17 mouse cellular contexts compared by ENCODE assay signal in the genomic region with DNA sequence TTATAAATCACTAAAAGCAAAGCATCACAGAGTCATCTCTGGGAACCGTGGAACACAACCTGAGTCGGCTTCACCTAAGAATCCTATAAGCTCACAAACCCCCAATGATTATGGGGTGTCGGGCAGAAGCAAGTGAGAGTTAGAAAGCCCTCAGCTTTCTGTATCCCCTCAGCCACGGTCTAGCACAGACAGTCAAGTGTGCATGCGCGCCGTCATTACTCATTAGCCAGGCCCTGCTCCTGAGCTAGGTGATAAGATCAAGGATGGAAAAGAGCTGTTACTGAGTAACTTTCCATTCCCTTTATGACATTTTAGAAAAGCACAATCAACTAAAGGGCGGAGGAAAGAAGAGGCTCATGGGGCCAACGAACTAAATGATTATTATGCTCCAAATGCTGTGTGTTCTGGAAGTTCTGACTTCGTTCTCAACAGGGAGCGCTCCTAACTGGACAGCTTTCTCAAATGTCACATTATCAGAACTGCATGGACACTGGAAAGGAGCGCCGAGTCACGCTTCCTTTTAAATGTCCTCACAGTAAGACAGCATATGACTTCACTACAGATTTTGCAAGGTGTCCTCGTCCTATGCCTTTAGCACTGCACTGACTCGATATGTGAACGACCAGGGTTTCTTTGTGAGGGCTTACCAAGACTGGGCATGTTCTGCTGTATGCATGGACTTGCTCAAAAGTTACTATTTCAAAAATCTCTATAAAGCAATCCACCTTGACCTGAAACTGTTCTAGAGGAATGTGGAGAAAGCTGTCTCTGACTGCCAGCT. TPM values are rescaled to one million over a fixed set of nuclear protein-coding genes. Genes with fewer than 3 reads are reported as not detected.
DNase-seq lines count a peak whose midpoint lies in the region; ATAC-seq and TF ChIP-seq lines count a peak whose summit lies in the region.
"Had no signal": no experiment of that assay in that cellular context is flagged by ENCODE, and none has a peak within 500 bp of the region (broad histone marks: within the 10 kb centered on the region; RNA-seq: fewer than 3 reads in every experiment).

No protein-coding gene starts in this region.

- POLR2A ChIA-PET in Patski (lab: Charles Lee): no interaction called here

- intact Hi-C loops in gastrocnemius, postnatal 36 days (cut with DNase I): no loop called here

- peaks cover 9% of the 10 kb centered on the region for H3K4me1 ChIP-seq in kidney, embryonic 16.5 days (ENCODE audit: insufficient read depth, low read length)
- 0 out of 2 replicates have a peak, but pooled peaks cover 11% of the 10 kb centered on the region for H3K4me1 ChIP-seq in liver, embryonic 13.5 days (replicated peaks)
- H3K4me1 ChIP-seq in midbrain, embryonic 16.5 days (ENCODE audit: control insufficient read depth, insufficient read depth, low read length): no peaks in the 10 kb centered on the region

- CTCF ChIA-PET in Patski (lab: Charles Lee): interaction anchor here (0.9 to 1.1 kb wide), 2 partner anchors 8 to 91 kb away, joined by 3 read pairs; no protein-coding TSS in a partner anchor

- TF ChIP-seq CTCF in Patski (IDR thresholded peaks at IDR 0.05): no peak

- peak; percentile 21 to 65 for DNase-seq in adrenal gland, adult (ENCODE audit: inconsistent age in 2 of 2, low spot score in 1 of 2)
- DNase-seq in adrenal gland, postnatal 25 days: no peak
- DNase-seq in Patski (ENCODE audit: low read depth, low spot score): no peak
- DNase-seq in liver, embryonic 13.5 days: no peak
- DNase-seq in gastrocnemius, postnatal 36 days: no peak
- DNase-seq in neural tube, embryonic 10.5 days (ENCODE audit: extremely low spot score, low spot score): no peak
- DNase-seq: cerebellum, postnatal 25 days; heart, postnatal 14 days; lung, postnatal 36 days; right cerebral cortex, postnatal 4 days had no signal

- WGBS in kidney, embryonic 16.5 days: 67% methylated on average over 17 of the region's 17 CpGs
- 72% methylated on average over 17 of the region's 17 CpGs for WGBS in liver, embryonic 13.5 days (ENCODE audit: insufficient replicate concordance)
- WGBS in midbrain, embryonic 16.5 days: 94% methylated on average over 17 of the region's 17 CpGs

- in situ Hi-C loops in Patski (cut with MboI; ENCODE audit: low pct_unique_long_range_greater_than_20kb): no loop called here

- ATAC-seq in Patski: peak; percentile 80
- ATAC-seq in kidney, embryonic 16.5 days (ENCODE audit: low FRiP score, low TSS enrichment): peak; percentile 92
- ATAC-seq in liver, embryonic 13.5 days (ENCODE audit: low read depth): peak; percentile 71
- ATAC-seq in midbrain, embryonic 16.5 days: no peak
- ATAC-seq: forebrain, embryonic 14.5 days; inflammation-experienced regulatory T-cells, adult 6 months had no signal

- no peaks in the 10 kb centered on the region for H3K9me3 ChIP-seq in kidney, embryonic 16.5 days (ENCODE audit: low read length)
- H3K9me3 ChIP-seq in liver, embryonic 13.5 days (replicated peaks): no peaks in the 10 kb centered on the region
- H3K9me3 ChIP-seq in midbrain, embryonic 16.5 days (replicated peaks; ENCODE audit: control insufficient read depth, low read length, poor library complexity, severe bottlenecking): no peaks in the 10 kb centered on the region

- H3K36me3 ChIP-seq in kidney, embryonic 16.5 days (ENCODE audit: insufficient read depth, low read length): peaks cover 15% of the 10 kb centered on the region
- peaks cover 45% of the 10 kb centered on the region for H3K36me3 ChIP-seq in liver, embryonic 13.5 days
- H3K36me3 ChIP-seq in midbrain, embryonic 16.5 days (ENCODE audit: control insufficient read depth, insufficient read depth, low read length): peaks cover 6% of the 10 kb centered on the region

- no peaks in the 10 kb centered on the region for H3K27me3 ChIP-seq in Patski
- no peaks in the 10 kb centered on the region for H3K27me3 ChIP-seq in kidney, embryonic 16.5 days (ENCODE audit: insufficient read depth, low read length)
- no peaks in the 10 kb centered on the region for H3K27me3 ChIP-seq in liver, embryonic 13.5 days
- no peaks in the 10 kb centered on the region for H3K27me3 ChIP-seq in midbrain, embryonic 16.5 days (ENCODE audit: control insufficient read depth, insufficient read depth, low read depth, low read length)

- peak overlapping the region; percentile 21 for H3K4me2 ChIP-seq in kidney, embryonic 16.5 days (replicated peaks; ENCODE audit: low read depth, low read length)
- 0 out of 2 replicates have a peak overlapping the region, but pooled peaks have one; percentile 4 for H3K4me2 ChIP-seq in liver, embryonic 13.5 days
- H3K4me2 ChIP-seq in midbrain, embryonic 16.5 days (ENCODE audit: low read length): no peak overlapping the region

- H3K4me3 ChIP-seq in kidney, embryonic 16.5 days (ENCODE audit: low read length): no peak overlapping the region
- no peak overlapping the region for H3K4me3 ChIP-seq in liver, embryonic 13.5 days (replicated peaks)
- no peak overlapping the region for H3K4me3 ChIP-seq in midbrain, embryonic 16.5 days (ENCODE audit: low read depth, low read length)

- peak overlapping the region; percentile 90 for H3K27ac ChIP-seq in kidney, embryonic 16.5 days (ENCODE audit: low read length)
- H3K27ac ChIP-seq in liver, embryonic 13.5 days: peak overlapping the region; percentile 65
- H3K27ac ChIP-seq in midbrain, embryonic 16.5 days (ENCODE audit: low read length): no peak overlapping the region

- no peak overlapping the region; the same call in 1 of the 2 replicates for H3K9ac ChIP-seq in kidney, embryonic 16.5 days (replicated peaks; ENCODE audit: low read length)
- H3K9ac ChIP-seq in liver, embryonic 13.5 days: no peak overlapping the region
- no peak overlapping the region for H3K9ac ChIP-seq in midbrain, embryonic 16.5 days (ENCODE audit: low read depth, low read length)

RNA-seq across cellular contexts. Expression of gene Gata3, which starts 29.0 kb away (rescaled TPM):
- total RNA-seq in adrenal gland, postnatal 25 days (2021): 17.2 and 25.5 TPM in 2 replicates
- polyA plus RNA-seq in Patski (2021): 0.83 TPM
- polyA plus RNA-seq in kidney, embryonic 16.5 days (2015; fragmentation: Nextera tagmentation; extraction: Ambion mirVana): 103 and 117 TPM in 2 replicates
- 1.5 TPM in 2 replicates for polyA plus RNA-seq in liver, embryonic 13.5 days (2015; fragmentation: Nextera tagmentation; extraction: Ambion mirVana)
- 84.5 and 92.5 TPM in 2 replicates for polyA plus RNA-seq in midbrain, embryonic 16.5 days (2015; fragmentation: Nextera tagmentation; extraction: Ambion mirVana)
- total RNA-seq in gastrocnemius, postnatal 36 days (2021): under 1 TPM; 0.57 to 0.92 TPM

RNA-seq across cellular contexts. Expression of gene 9230102O04Rik, which starts 29.5 kb away (rescaled TPM):
- not detected in 2 replicates for total RNA-seq in adrenal gland, postnatal 25 days (2021)
- polyA plus RNA-seq in Patski (2021): not detected
- polyA plus RNA-seq in kidney, embryonic 16.5 days (2015; fragmentation: Nextera tagmentation; extraction: Ambion mirVana): 6.7 and 7.2 TPM in 2 replicates
- polyA plus RNA-seq in liver, embryonic 13.5 days (2015; fragmentation: Nextera tagmentation; extraction: Ambion mirVana): not detected in 2 replicates
- 2.3 and 4.0 TPM in 2 replicates for polyA plus RNA-seq in midbrain, embryonic 16.5 days (2015; fragmentation: Nextera tagmentation; extraction: Ambion mirVana)
- total RNA-seq in gastrocnemius, postnatal 36 days (2021): not detected
- total RNA-seq: heart, postnatal 14 days; left cerebral cortex, postnatal 10 days; neutrophil, adult 5-6 weeks had no signal
- polyA plus RNA-seq: embryonic facial prominence, embryonic 14.5 days had no signal

RNA-seq across cellular contexts. Expression of gene 4930412O13Rik, which starts 37.8 kb away (rescaled TPM):
- 2.5 and 2.6 TPM in 2 replicates for total RNA-seq in adrenal gland, postnatal 25 days (2021)
- not detected for polyA plus RNA-seq in Patski (2021)
- 2.8 and 3.2 TPM in 2 replicates for polyA plus RNA-seq in kidney, embryonic 16.5 days (2015; fragmentation: Nextera tagmentation; extraction: Ambion mirVana)
- polyA plus RNA-seq in liver, embryonic 13.5 days (2015; fragmentation: Nextera tagmentation; extraction: Ambion mirVana): not detected in 2 replicates
- polyA plus RNA-seq in midbrain, embryonic 16.5 days (2015; fragmentation: Nextera tagmentation; extraction: Ambion mirVana): 1.1 and 1.6 TPM in 2 replicates
- not detected for total RNA-seq in gastrocnemius, postnatal 36 days (2021)
- total RNA-seq: heart, postnatal 14 days; left cerebral cortex, postnatal 10 days; neutrophil, adult 5-6 weeks had no signal
- polyA plus RNA-seq: forebrain, embryonic 14.5 days; inflammation-experienced regulatory T-cells, adult 6 months had no signal

Comparison
In these comparisons a context has a peak if more than half of its experiments do, and no peak if none do; other contexts are left out.
1. DNase-seq: peak in adrenal gland, adult (2 of 2); none in adrenal gland, postnatal 25 days (single experiment), Patski (single experiment), liver, embryonic 13.5 days (single experiment), gastrocnemius, postnatal 36 days (0 of 2) and neural tube, embryonic 10.5 days (single experiment).
2. RNA of gene Gata3, which starts 29.0 kb away (polyA plus RNA-seq): 103 to 117 TPM in kidney, embryonic 16.5 days and 84.5 to 92.5 TPM in midbrain, embryonic 16.5 days; 1.5 TPM in liver, embryonic 13.5 days and 0.83 TPM in Patski (single experiment); every median in the first group is over 10 times any median in the second.